Mouse (Mus musculus) hindbrain, embryonic 13.5 days (tissue): Measurements from ENCODE around the gene Olfr961. TPM values are rescaled to one million over a fixed set of nuclear protein-coding genes. Genes with fewer than 3 reads are reported as not detected.
A peak's percentile ranks its signal among the peaks of the same experiment; 100 is the strongest.

ENCODE experiments used
- ATAC-seq: fragments of 200-750 bp; cut with Nextera tagmentation; 2 replicates; pipeline ENCODE4 v1.8.0; 2017; ENCODE audit warnings: moderate TSS enrichment; ENCODE audit not compliant: low FRiP score
- H3K27ac ChIP-seq: fragments of 300-500 bp; sonication (generic); 2 replicates; pipeline ENCODE4 v1.5.1; 2015; ENCODE audit warnings: inconsistent platforms, mild to moderate bottlenecking, moderate library complexity
- H3K27me3 ChIP-seq: fragments of 300-500 bp; sonication (generic); 2 replicates; pipeline ENCODE4 v1.6.1; 2015; ENCODE audit warnings: mild to moderate bottlenecking, inconsistent platforms
- H3K36me3 ChIP-seq: fragments of 300-500 bp; sonication (generic); 2 replicates; pipeline ENCODE4 v1.6.1; 2015; ENCODE audit warnings: mild to moderate bottlenecking, inconsistent platforms
- H3K4me1 ChIP-seq: fragments of 300-500 bp; sonication (generic); replicated peaks from 2 replicates; pipeline ENCODE4 v1.6.1; 2015; ENCODE audit warnings: inconsistent platforms
- H3K4me2 ChIP-seq: fragments of 300-500 bp; sonication (generic); 2 replicates; pipeline ENCODE4 v1.6.1; 2015; ENCODE audit warnings: inconsistent platforms, mild to moderate bottlenecking, moderate library complexity
- H3K4me3 ChIP-seq: fragments of 300-500 bp; sonication (generic); 2 replicates; pipeline ENCODE4 v1.5.1; 2015; ENCODE audit warnings: mild to moderate bottlenecking, inconsistent platforms
- H3K9ac ChIP-seq: fragments of 300-500 bp; sonication (generic); 2 replicates; pipeline ENCODE4 v1.6.1; 2015; ENCODE audit warnings: mild to moderate bottlenecking, inconsistent platforms
- H3K9me3 ChIP-seq: fragments of 300-500 bp; sonication (generic); 2 replicates; pipeline ENCODE4 v1.6.1; 2016; ENCODE audit warnings: inconsistent platforms
- WGBS: fragments of 180-500 bp; shearing (Covaris S2); methylation state at CpG from one replicate; pipeline ENCODE4 v1.1.7; 2015; 5-methylcytosine and 5-hydroxymethylcytosine counted together
- polyA plus RNA-seq: library from polyadenylated mRNA; unstranded; fragments of >200 nt; fragmentation: Nextera tagmentation; extraction: Ambion mirVana; gene quantifications from 2 replicates; pipeline ENCODE4 v1.2.1, GENCODE M21; 2015

Olfr961 gene
- polyA plus RNA-seq, result not detected in 2 replicates

DNA sequence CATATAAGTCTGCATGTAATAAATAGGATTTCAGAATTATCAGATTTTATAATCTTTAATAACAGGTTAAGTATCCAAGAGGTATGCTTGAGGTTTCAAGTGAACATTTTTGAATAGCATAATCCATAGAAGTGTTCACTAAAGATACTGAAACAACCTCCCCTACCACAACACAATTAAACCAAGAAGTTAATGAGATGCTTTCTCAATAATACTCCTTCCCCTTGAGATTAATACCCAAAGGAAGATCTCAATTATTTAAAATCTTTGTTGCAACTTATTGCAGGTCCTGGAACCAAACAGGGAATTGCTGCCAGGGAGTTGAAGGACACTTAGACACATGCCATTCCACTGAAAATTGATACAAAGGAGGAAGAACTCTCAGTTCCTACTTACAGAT lies at the start of gene Olfr961:
TSS of gene Olfr961 (plus strand) at position 301 of the 400 bp plus-strand sequence.
- ATAC-seq, result no peak
- Histone ChIP-seq H3K27me3 (no peaks in the 10 kb centered on the region), H3K27ac (no peak within 1 kb of the TSS), H3K9ac (no peak within 1 kb of the TSS), H3K4me3 (no peak within 1 kb of the TSS), H3K9me3 (no peaks in the 10 kb centered on the region), H3K4me1 (no peaks in the 10 kb centered on the region), H3K36me3 (no peaks in the 10 kb centered on the region), H3K4me2 (no peak within 1 kb of the TSS)

DNA sequence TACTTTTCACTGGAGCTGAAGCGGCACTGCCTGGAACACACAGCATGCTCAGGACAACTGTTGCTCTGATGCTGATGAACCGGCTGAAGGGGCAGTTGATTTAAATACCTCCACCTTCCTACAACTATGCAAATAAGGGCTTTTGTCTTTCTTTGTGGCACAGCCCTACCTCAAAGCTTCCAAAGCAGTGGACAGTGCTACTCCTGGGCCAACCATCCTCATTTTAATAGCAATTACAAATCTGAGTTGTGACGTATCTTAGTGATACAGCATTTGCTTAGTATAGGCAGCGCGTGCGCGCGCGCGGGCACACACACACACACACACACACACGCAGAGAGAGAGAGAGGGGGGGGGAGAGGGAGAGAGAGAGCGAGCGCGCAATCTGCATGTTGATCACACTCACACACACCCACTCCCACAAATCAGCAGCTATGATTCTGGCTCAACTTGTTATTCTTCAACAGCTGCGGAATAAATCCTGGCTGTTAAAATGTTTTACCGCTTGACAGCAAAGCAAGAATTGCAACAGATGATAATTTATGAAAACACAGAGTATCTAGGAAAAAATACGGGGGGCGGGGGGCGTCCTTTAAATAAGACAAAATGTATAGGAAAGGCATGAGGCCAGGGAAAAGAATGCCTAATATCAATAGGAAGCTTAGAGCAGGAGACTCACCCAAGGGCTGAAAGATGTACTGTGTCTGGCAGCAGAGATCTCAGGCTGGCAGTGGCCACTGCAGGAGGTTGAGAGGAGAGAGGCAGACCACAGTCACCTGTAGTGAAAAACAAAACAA lies 42.2 kb upstream of the Olfr961 start:
- ATAC-seq, result peak; percentile 95
- Histone ChIP-seq H3K4me3 (peak overlapping the region; percentile 43), H3K27ac (peak overlapping the region; percentile 78), H3K36me3 (no peaks in the 10 kb centered on the region), H3K27me3 (0 out of 2 replicates have a peak, but pooled peaks cover 2% of the 10 kb centered on the region), H3K4me2 (peak overlapping the region; percentile 75), H3K9me3 (no peaks in the 10 kb centered on the region), H3K4me1 (peaks cover 13% of the 10 kb centered on the region), H3K9ac (peak overlapping the region; percentile 64)
- under 1% methylated on average over 19 of the region's 19 CpGs for WGBS

DNA sequence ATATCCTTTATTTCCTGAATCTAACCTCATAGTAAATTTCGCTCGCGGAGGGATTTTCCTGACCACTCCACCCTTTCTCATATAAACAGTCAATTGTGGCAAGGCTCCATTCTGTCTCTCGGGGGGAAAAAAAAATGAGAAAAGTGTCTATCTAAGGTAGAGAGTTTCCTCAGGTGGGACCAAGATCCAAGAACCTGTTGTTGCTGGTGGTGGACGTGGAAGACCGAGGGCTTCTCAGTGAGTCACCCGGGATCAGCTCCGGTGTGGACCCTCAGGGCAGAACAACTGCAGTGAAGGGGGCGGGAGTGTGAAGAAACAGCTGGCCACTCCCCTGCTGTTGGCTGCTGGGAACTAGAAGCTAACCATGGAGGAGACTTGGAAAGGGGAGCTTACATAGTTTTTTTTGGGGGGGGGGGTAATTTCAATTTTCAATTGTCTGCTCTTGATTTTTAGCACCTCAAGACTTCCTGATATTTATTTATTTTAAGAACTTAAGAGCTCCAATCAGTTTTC lies 41.5 kb upstream of the Olfr961 start:
- 1% methylated on average over 9 of the region's 9 CpGs for WGBS

DNA sequence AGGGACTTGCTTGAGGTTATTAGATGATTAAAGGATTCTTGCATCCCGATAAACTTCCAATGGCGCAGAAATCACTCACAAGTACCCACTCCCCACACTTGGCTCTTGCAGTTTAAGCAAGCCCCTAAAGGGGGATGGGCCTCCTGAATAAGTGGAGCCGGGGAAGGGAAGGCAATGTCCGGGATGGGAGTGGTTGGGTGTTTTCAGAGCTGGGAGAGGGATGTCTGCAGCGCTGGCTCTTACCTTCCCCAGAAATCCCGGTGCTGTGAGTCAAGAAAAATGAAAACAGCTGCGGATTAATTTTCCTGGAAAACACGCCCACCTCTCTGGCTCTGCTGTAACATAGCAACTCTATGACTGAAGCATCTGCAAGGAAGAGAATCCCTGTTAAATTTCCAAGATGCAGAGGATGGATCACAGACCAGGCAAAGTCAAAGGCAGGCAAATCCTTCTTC lies 40.9 kb upstream of the Olfr961 start, which contains the start of gene AW551984:
TSS of gene AW551984 (minus strand) at position 405 of the 455 bp plus-strand sequence.
- H3K27me3 ChIP-seq, result 0 out of 2 replicates have a peak, but pooled peaks cover 2% of the 10 kb centered on the region
- under 1% methylated on average over 8 of the region's 8 CpGs for WGBS
- peaks cover 13% of the 10 kb centered on the region for H3K4me1 ChIP-seq
- peak within 1 kb of the TSS; percentile 78 for H3K27ac ChIP-seq
- H3K9ac ChIP-seq, result peak within 1 kb of the TSS; percentile 64
- H3K36me3 ChIP-seq, result no peaks in the 10 kb centered on the region
- peak within 1 kb of the TSS; percentile 75 for H3K4me2 ChIP-seq
- peak within 1 kb of the TSS; percentile 43 for H3K4me3 ChIP-seq
- no peaks in the 10 kb centered on the region for H3K9me3 ChIP-seq
- peak; percentile 53; the same call in 1 of the 2 replicates for ATAC-seq

More for the DNA sequence above, 41.5 kb upstream of the Olfr961 start:
- 0 out of 2 replicates have a peak, but pooled peaks cover 2% of the 10 kb centered on the region for H3K27me3 ChIP-seq
- H3K4me1 ChIP-seq, result peaks cover 13% of the 10 kb centered on the region
- peak overlapping the region; percentile 43 for H3K4me3 ChIP-seq
- H3K9me3 ChIP-seq, result no peaks in the 10 kb centered on the region
- H3K9ac ChIP-seq, result peak overlapping the region; percentile 64
- H3K4me2 ChIP-seq, result peak overlapping the region; percentile 75
- H3K27ac ChIP-seq, result peak overlapping the region; percentile 78
- no peaks in the 10 kb centered on the region for H3K36me3 ChIP-seq
- peak; percentile 70 for ATAC-seq

DNA sequence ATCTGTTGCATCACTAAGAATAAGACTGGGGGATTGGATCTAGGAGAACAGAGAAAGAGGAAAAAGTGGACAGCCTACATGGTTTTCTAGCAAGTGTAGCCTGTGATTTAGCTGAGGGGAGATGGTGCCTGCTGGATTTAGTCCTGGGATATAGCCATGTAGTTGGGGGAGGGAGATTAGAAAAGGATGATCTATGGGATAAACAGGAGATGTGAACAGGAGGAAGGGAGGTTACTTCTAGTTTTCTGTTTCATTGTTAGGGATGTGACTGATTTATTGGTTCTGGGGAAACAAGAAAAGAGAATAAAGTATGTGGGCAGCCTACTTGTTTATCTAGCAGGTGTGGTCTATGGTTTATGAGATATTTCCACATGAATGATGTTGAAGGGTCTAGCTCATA lies 36.4 kb upstream of the Olfr961 start:
- H3K27me3 ChIP-seq, result 0 out of 2 replicates have a peak, but pooled peaks cover 2% of the 10 kb centered on the region
- no peak for ATAC-seq
- no peaks in the 10 kb centered on the region for H3K36me3 ChIP-seq
- no peak overlapping the region for H3K4me2 ChIP-seq
- H3K27ac ChIP-seq, result no peak overlapping the region
- peaks cover 9% of the 10 kb centered on the region for H3K4me1 ChIP-seq
- H3K9me3 ChIP-seq, result no peaks in the 10 kb centered on the region
- H3K4me3 ChIP-seq, result no peak overlapping the region
- no peak overlapping the region for H3K9ac ChIP-seq

DNA sequence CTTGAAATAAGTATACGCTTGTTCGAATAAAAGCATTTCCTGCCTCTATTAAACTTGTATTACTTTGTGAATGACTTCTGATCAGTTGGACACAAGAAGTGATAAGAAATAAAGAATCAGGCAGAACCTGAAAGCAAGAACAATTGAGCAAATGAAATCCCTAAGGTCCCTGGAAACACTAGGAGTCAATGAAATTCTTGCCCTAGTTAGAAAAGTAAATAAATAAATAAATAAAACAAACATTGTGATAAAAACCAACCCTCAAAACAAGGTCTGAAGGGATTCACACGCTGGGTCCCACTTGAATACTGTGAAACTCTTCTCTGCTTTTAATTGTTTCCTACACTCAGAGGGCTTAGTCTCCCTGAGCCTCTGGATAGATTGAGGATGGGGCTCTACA lies 34.5 kb upstream of the Olfr961 start, which contains the start of gene Olfr148:
TSS of gene Olfr148 (plus strand) at position 301 of the 400 bp plus-strand sequence.
- no peaks in the 10 kb centered on the region for H3K4me1 ChIP-seq
- no peak for ATAC-seq
- 70% methylated on average over 3 of the region's 3 CpGs for WGBS
- no peak within 1 kb of the TSS for H3K9ac ChIP-seq
- no peaks in the 10 kb centered on the region for H3K9me3 ChIP-seq
- H3K27me3 ChIP-seq, result 0 out of 2 replicates have a peak, but pooled peaks cover under 1% of the 10 kb centered on the region
- no peak within 1 kb of the TSS for H3K27ac ChIP-seq
- no peaks in the 10 kb centered on the region for H3K36me3 ChIP-seq
- no peak within 1 kb of the TSS for H3K4me3 ChIP-seq
- no peak within 1 kb of the TSS for H3K4me2 ChIP-seq

DNA sequence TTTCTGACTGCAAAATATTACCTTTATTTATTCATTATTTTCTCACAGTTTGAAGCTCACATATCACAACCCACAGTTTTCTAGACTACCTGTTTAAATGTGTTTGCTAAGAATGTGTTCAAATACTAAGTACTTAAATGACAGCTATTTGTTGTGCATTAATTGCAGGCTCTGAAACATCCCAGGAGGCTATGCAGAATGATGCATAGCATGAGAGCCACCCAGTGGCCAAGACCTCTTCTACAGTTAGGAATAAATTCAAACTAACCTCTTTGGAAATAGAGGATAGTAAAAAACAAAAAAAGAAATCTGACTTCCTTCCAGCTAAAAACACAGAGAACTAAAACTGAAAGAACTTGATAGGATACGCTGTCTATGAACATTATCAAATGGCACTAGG lies 32.9 kb upstream of the Olfr961 start:
- Histone ChIP-seq H3K9ac (no peak overlapping the region), H3K9me3 (no peaks in the 10 kb centered on the region), H3K27ac (no peak overlapping the region), H3K27me3 (no peaks in the 10 kb centered on the region), H3K4me1 (no peaks in the 10 kb centered on the region), H3K4me3 (no peak overlapping the region), H3K4me2 (no peak overlapping the region), H3K36me3 (no peaks in the 10 kb centered on the region)
- ATAC-seq, result no peak
- 72% methylated on average over 1 of the region's 1 CpGs for WGBS

DNA sequence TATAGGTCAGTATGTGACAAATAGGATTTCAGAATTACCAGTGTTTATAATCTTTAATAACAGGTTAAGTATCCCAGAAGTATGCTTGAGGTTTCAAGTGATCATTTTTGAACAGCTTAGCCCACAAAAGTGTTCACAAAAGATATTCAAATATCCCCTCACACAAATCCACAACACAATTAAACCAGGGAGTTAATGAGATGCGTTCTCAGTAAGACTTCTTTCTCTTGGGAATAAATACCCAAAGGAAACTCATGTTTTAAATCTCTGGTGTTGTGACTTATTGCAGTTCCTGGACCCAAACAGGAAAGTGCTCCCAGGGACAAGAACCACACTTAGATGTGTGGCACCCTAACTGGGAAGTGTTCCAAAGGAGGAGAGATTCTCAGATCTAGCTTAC lies 23.8 kb upstream of the Olfr961 start, which contains the start of gene Olfr960:
TSS of gene Olfr960 (plus strand) at position 301 of the 400 bp plus-strand sequence.
- H3K4me3 ChIP-seq, result no peak within 1 kb of the TSS
- H3K9ac ChIP-seq, result no peak within 1 kb of the TSS
- no peak within 1 kb of the TSS for H3K4me2 ChIP-seq
- H3K9me3 ChIP-seq, result no peaks in the 10 kb centered on the region
- H3K27me3 ChIP-seq, result no peaks in the 10 kb centered on the region
- ATAC-seq, result no peak
- H3K4me1 ChIP-seq, result no peaks in the 10 kb centered on the region
- WGBS, result 76% methylated on average over 1 of the region's 1 CpGs
- no peak within 1 kb of the TSS for H3K27ac ChIP-seq
- H3K36me3 ChIP-seq, result no peaks in the 10 kb centered on the region

DNA sequence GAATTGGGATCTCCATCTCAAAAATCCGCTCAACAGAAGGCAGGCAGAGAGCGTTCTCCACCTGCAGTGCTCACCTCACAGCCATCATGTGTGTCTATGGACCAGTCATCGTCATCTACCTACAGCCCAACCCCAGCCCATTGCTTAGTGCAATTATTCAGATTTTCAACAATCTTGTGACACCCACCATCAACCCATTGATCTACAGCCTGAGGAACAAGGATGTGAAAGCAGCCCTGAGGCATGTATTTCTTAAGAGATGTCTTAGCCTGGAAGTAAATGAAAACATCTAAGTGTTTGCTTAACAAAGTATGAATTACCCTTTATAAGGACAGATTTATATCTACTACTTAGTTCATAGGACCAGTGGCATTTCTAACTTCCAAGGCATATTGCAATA lies 21.1 kb upstream of the Olfr961 start:
- no peaks in the 10 kb centered on the region for H3K27me3 ChIP-seq
- WGBS, result 95% methylated on average over 3 of the region's 3 CpGs
- no peak overlapping the region for H3K27ac ChIP-seq
- H3K4me2 ChIP-seq, result no peak overlapping the region
- no peaks in the 10 kb centered on the region for H3K9me3 ChIP-seq
- H3K9ac ChIP-seq, result no peak overlapping the region
- H3K36me3 ChIP-seq, result no peaks in the 10 kb centered on the region
- no peak overlapping the region for H3K4me3 ChIP-seq
- no peaks in the 10 kb centered on the region for H3K4me1 ChIP-seq
- ATAC-seq, result no peak

DNA sequence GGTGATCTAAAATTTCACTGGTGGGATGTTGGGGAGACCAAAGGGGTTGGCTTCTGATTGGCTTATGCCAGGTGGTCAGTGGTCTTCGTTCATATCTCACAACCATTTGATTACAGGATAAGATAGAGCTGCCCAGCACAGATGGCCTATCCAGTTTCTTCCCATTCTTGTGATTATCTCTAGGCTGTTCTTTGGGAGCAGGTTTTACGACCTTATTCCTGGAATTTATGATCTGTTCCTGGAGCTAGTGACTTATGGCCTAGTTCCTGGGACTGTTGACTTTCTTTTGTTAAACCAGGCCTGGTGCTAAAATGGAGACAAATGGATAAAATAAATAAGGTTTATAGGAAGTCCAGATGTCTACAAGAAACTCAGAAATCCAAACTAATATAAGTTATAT lies 20.2 kb upstream of the Olfr961 start:
- Histone ChIP-seq H3K4me3 (no peak overlapping the region), H3K36me3 (no peaks in the 10 kb centered on the region), H3K9me3 (no peaks in the 10 kb centered on the region), H3K4me2 (no peak overlapping the region), H3K27ac (no peak overlapping the region), H3K27me3 (no peaks in the 10 kb centered on the region), H3K9ac (no peak overlapping the region), H3K4me1 (no peaks in the 10 kb centered on the region)
- WGBS, result 86% methylated on average over 2 of the region's 2 CpGs
- no peak for ATAC-seq

DNA sequence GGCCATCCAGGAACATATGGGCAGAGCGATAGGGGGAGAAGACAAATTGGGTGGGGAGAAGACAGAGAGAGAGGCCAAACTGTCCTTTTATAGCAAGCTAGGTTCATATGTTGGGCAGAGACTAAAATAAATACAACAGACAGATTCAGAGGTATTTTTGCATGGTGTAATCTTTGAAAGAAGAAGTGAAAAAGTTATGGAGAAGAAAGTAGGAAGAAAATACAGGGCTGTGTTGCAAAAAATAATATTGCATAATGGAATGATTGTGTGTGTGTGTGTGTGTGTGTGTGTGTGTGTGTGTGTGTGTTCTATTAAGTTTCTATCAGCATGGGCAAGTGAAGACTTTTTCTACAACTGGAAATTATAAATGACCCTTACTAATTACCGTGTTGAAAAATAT lies 15.8 kb upstream of the Olfr961 start:
- Histone ChIP-seq H3K4me2 (no peak overlapping the region), H3K9ac (no peak overlapping the region), H3K27me3 (no peaks in the 10 kb centered on the region), H3K9me3 (no peaks in the 10 kb centered on the region), H3K4me3 (no peak overlapping the region), H3K27ac (no peak overlapping the region), H3K36me3 (no peaks in the 10 kb centered on the region), H3K4me1 (no peaks in the 10 kb centered on the region)
- WGBS, result 88% methylated on average over 2 of the region's 2 CpGs
- ATAC-seq, result no peak

DNA sequence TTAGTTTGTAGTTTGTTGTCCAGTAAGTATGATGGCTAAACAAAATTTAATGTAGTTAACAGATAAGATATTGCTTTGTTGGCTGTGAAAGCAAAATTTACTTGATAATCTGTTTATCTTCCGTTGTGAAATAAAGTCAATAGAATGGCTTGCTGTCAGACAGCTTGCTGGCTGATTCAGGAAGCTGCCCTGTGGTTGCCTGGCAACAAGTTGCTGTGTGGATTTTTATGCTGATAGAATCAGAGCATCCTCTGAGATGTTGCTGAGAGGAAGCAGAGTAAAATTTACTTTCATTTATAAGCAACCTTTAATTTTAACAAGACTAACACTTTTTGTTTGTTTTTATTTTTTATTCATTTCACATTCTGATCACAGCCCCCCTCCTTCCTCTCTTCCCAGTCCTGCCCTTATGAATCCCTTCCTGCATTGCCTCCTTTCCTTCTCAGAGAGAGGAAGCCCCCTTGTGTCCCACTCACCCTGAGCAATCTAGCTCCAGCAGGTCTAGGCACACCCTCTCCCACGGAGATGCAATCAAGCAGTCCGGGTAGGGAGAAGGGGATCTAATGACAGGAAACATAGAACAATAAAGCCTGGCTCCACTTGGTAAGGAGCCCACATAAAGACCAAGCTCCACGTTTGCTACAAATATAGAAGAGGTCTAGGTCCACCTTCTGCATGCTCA lies 10.8 kb upstream of the Olfr961 start:
- Histone ChIP-seq H3K9ac (no peak overlapping the region), H3K27ac (no peak overlapping the region), H3K36me3 (no peaks in the 10 kb centered on the region), H3K4me2 (no peak overlapping the region), H3K27me3 (no peaks in the 10 kb centered on the region), H3K9me3 (no peaks in the 10 kb centered on the region), H3K4me1 (0 out of 2 replicates have a peak, but pooled peaks cover 2% of the 10 kb centered on the region), H3K4me3 (no peak overlapping the region)
- 44% methylated on average over 4 of the region's 4 CpGs for WGBS
- peak; percentile 68; the same call in 1 of the 2 replicates for ATAC-seq
